Mouse (Mus musculus) midbrain, embryonic 16.5 days (tissue): Measurements from ENCODE around the gene Mns1. TPM values are rescaled to one million over a fixed set of nuclear protein-coding genes. Genes with fewer than 3 reads are reported as not detected.

Experiments used
- ATAC-seq: fragments of 200-750 bp; cut with Nextera tagmentation; 2 replicates; pipeline ENCODE4 v1.8.0; 2017; ENCODE audit warnings: moderate TSS enrichment
- H3K27ac ChIP-seq: fragments of 300-500 bp; sonication (generic); 2 replicates; pipeline ENCODE4 v1.5.1; 2014; ENCODE audit warnings: mild to moderate bottlenecking, low read length, mixed read lengths
- H3K27me3 ChIP-seq: fragments of 300-500 bp; sonication (generic); 2 replicates; pipeline ENCODE4 v1.6.1; 2014; ENCODE audit warnings: low read depth, low read length, mixed read lengths; ENCODE audit not compliant: control insufficient read depth, insufficient read depth
- H3K36me3 ChIP-seq: fragments of 300-500 bp; sonication (generic); 2 replicates; pipeline ENCODE4 v1.6.1; 2014; ENCODE audit warnings: mild to moderate bottlenecking, low read length, moderate library complexity, mixed read lengths; ENCODE audit not compliant: control insufficient read depth, insufficient read depth
- H3K4me1 ChIP-seq: fragments of 300-500 bp; sonication (generic); 2 replicates; pipeline ENCODE4 v1.6.1; 2014; ENCODE audit warnings: mild to moderate bottlenecking, low read length, mixed read lengths; ENCODE audit not compliant: control insufficient read depth, insufficient read depth
- H3K4me2 ChIP-seq: fragments of 300-500 bp; sonication (generic); 2 replicates; pipeline ENCODE4 v1.6.1; 2014; ENCODE audit warnings: mild to moderate bottlenecking, low read length, mixed read lengths
- H3K4me3 ChIP-seq: fragments of 300-500 bp; sonication (generic); 2 replicates; pipeline ENCODE4 v1.5.1; 2014; ENCODE audit warnings: low read depth, mild to moderate bottlenecking, low read length, moderate library complexity, mixed read lengths
- H3K9ac ChIP-seq: fragments of 300-500 bp; sonication (generic); 2 replicates; pipeline ENCODE4 v1.6.1; 2014; ENCODE audit warnings: low read depth, low read length, mixed read lengths
- H3K9me3 ChIP-seq: fragments of 300-500 bp; sonication (generic); replicated peaks from 2 replicates; pipeline ENCODE4 v1.6.1; 2014; ENCODE audit warnings: mild to moderate bottlenecking, low read length, mixed read lengths; ENCODE audit not compliant: control insufficient read depth, poor library complexity, severe bottlenecking
- WGBS: fragments of 180-500 bp; shearing (Covaris S2); extraction: QIAGEN DNeasy Blood & Tissue Kit; methylation state at CpG from one replicate; pipeline ENCODE4 v1.1.7; 2014; 5-methylcytosine and 5-hydroxymethylcytosine counted together
- polyA plus RNA-seq: library from polyadenylated mRNA; unstranded; fragments of >200 nt; fragmentation: Nextera tagmentation; extraction: Ambion mirVana; gene quantifications from 2 replicates; pipeline ENCODE4 v1.2.1, GENCODE M21; 2015

Gene Mns1
- polyA plus RNA-seq, 1 experiment from 2014 or later, result 6.3 TPM

DNA sequence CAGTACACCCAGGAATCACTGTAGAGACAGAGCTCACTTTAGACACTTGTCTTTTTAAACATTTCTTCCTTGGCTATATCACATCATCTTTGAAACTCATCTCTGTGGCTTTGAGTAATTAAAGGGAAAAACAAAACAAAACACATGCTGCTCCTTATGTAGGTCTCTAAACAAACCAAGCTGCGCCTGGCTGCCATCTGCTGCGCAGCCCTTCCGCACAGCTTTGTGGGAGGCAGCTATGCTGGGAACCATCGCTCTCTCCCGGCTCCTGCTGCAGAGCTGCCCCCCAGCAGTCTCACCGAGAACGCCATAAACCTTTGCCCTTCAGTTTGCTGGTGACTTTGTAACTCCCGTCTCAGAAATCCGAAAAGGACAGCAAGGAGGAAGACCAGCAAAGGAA is 37.7 kb downstream of the Mns1 start:
- H3K4me2 ChIP-seq, result no peak overlapping the region
- H3K4me3 ChIP-seq, result no peak overlapping the region
- ATAC-seq, result no peak
- H3K27me3 ChIP-seq, result no peaks in the 10 kb centered on the region
- peaks cover 16% of the 10 kb centered on the region for H3K36me3 ChIP-seq
- no peak overlapping the region for H3K27ac ChIP-seq
- no peaks in the 10 kb centered on the region for H3K4me1 ChIP-seq
- H3K9ac ChIP-seq, result no peak overlapping the region
- H3K9me3 ChIP-seq, result no peaks in the 10 kb centered on the region
- 90% methylated on average over 9 of the region's 9 CpGs for WGBS

DNA sequence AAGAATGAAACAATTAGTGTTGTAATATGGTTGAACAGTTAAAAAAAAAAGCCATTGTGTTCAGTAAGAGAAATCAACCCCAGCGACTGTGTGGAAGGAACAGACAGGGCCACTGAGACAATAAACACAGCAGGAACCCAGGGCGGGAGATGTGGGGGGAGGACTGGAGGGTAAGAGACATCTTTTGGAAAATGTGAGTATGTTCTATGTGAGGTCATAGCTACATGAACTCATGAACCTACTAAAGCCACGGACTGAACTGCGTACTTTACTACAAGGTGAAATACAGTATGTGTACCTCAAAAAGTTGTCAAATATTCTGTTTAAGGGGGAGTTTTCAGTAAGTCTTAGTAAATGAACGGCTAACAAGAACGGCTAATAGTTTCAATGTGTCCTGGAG is 39.5 kb downstream of the Mns1 start:
- WGBS, result 79% methylated on average over 6 of the region's 6 CpGs

DNA sequence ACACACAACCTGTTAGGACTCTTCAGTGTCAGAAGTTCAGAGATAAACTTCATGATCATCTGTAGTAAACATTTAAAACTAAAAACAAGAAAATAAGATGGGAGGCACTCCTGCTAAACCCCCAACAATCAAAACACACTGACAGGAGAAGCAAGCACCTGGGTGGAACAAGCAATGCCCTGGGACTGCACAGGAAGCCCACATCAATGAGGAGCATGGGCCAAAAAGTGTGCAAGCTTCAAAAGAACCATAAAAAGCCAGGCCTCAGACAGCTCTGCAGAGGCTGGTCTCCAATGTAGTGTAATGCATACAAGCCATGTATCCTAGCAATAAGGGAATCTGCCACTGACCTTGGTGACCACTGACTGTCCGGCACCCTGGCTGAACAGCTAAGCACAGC is 41.5 kb downstream of the Mns1 start:
- no peak overlapping the region for H3K9ac ChIP-seq
- ATAC-seq, result no peak
- H3K27ac ChIP-seq, result no peak overlapping the region
- peaks cover 12% of the 10 kb centered on the region; the same call in 1 of the 2 replicates for H3K36me3 ChIP-seq
- H3K4me1 ChIP-seq, result no peaks in the 10 kb centered on the region
- 75% methylated on average over 1 of the region's 1 CpGs for WGBS
- H3K27me3 ChIP-seq, result no peaks in the 10 kb centered on the region
- no peak overlapping the region for H3K4me2 ChIP-seq
- H3K9me3 ChIP-seq, result no peaks in the 10 kb centered on the region
- H3K4me3 ChIP-seq, result no peak overlapping the region

More for the DNA sequence above, 39.5 kb downstream of the Mns1 start:
- Histone ChIP-seq H3K27ac (no peak overlapping the region), H3K9ac (no peak overlapping the region), H3K36me3 (peaks cover 18% of the 10 kb centered on the region), H3K4me2 (no peak overlapping the region), H3K4me1 (no peaks in the 10 kb centered on the region), H3K27me3 (no peaks in the 10 kb centered on the region), H3K4me3 (no peak overlapping the region), H3K9me3 (no peaks in the 10 kb centered on the region)
- no peak for ATAC-seq

DNA sequence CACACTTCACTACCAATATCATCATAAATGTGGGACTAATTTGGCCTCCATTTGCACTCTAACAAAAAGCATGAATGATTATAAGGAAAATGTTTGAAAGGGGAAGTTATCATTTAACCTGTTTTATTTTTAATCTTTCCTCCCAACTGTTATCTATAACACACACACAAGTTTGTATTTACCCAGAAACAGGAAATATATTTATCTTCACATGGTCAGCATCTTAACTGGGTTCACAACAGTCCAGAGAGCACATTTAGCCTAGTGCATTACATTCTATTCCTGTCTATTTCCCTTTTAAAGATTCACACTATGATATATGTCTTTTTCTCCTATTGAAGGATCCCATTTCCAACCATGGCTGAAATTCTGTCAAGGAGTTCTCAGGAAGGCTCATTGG is 50.7 kb downstream of the Mns1 start:
- ATAC-seq, result no peak
- H3K27me3 ChIP-seq, result no peaks in the 10 kb centered on the region

DNA sequence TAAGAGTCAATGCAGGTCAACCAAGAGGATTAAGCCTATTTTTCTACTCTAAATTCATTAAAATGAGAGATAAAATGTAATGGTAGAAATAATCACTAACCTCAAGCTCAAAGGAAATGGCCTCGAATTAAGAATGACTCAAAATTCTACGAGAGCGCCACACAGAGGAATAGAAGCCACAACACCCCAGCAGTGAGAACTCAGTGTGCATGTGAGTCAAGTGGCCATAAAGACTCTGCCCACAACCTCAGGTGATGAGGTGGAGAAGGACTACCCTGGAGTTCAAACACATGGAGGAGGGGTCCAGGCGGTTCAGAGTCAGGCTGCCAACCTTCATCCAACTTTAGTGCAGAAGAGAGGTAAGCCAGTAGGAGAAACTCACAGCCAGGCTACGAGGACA is 51.3 kb downstream of the Mns1 start:
- H3K9ac ChIP-seq, result no peak overlapping the region
- no peak overlapping the region for H3K4me2 ChIP-seq
- WGBS, result 97% methylated on average over 5 of the region's 5 CpGs
- H3K4me1 ChIP-seq, result peaks cover 5% of the 10 kb centered on the region
- no peaks in the 10 kb centered on the region for H3K36me3 ChIP-seq
- ATAC-seq, result no peak
- no peaks in the 10 kb centered on the region for H3K9me3 ChIP-seq
- H3K27me3 ChIP-seq, result no peaks in the 10 kb centered on the region
- no peak overlapping the region for H3K4me3 ChIP-seq
- no peak overlapping the region for H3K27ac ChIP-seq

More for the DNA sequence above, 50.7 kb downstream of the Mns1 start:
- Histone ChIP-seq H3K9me3 (no peaks in the 10 kb centered on the region), H3K27ac (no peak overlapping the region), H3K4me2 (no peak overlapping the region), H3K9ac (no peak overlapping the region), H3K36me3 (no peaks in the 10 kb centered on the region), H3K4me1 (peaks cover 5% of the 10 kb centered on the region), H3K4me3 (no peak overlapping the region)

DNA sequence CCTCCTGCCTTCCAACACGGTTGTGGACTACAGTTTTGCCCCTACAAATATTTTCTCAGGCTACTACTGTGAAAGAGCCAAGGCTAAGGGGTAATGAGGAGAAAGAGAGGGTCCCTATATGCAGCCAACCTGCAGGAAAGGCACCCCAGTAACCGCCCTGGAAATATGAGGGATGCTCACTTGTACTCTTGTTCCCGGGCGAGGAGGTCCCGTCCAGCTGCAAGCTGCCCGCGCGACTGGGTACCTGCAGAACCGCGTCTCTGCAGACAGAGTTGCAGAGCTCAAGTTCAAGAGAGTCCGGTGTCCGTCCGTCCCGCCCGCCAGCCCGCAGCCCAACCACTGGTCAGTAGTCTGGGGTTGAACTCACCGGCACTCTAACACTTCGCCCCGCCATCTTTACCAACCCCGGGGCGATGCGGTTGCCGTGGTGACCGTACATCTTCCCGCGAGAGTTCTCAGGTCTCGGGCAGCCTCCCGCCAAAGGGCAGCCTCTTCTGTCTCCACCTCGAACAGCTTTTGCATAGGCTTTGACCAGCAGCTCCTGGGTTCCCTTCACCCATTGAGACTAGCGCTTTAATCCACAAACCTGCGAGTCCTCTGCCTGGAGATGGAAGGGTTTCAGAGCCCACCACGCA is 53.9 kb downstream of the Mns1 start:
- Histone ChIP-seq H3K4me2 (peak overlapping the region; percentile 70), H3K36me3 (no peaks in the 10 kb centered on the region), H3K27ac (peak overlapping the region; percentile 91), H3K9me3 (no peaks in the 10 kb centered on the region), H3K4me1 (peaks cover 5% of the 10 kb centered on the region), H3K9ac (peak overlapping the region; percentile 78), H3K27me3 (no peaks in the 10 kb centered on the region), H3K4me3 (peak overlapping the region; percentile 77)
- under 1% methylated on average over 32 of the region's 32 CpGs for WGBS
- peak; percentile 98 for ATAC-seq

DNA sequence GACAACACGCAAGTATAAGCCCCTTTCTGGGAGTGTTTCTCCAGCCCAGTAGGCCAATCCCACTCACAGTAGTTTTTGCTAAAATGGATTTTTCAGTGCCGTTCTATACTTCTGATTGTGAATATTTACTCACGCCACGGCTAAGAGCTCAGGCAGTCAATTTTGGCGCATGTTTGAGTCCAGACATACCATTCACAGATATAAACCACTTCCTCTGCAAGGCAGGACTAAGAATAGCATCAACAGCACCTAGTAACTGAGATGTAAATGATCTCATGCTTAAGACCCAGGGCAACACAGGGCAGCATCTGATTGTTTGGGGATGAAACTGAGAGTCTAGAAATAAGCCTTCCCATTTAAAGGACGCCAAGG is 54.4 kb downstream of the Mns1 start, which contains the start of gene Tex9:
Gene Tex9, minus strand, starts transcription at position 19 of the 372 bp plus-strand sequence.
- WGBS, result 3% methylated on average over 6 of the region's 6 CpGs
- H3K4me2 ChIP-seq, result peak within 1 kb of the TSS; percentile 70
- H3K9ac ChIP-seq, result peak within 1 kb of the TSS; percentile 78
- no peaks in the 10 kb centered on the region for H3K27me3 ChIP-seq
- peak; percentile 74 for ATAC-seq
- H3K36me3 ChIP-seq, result no peaks in the 10 kb centered on the region
- peak within 1 kb of the TSS; percentile 77 for H3K4me3 ChIP-seq
- peak within 1 kb of the TSS; percentile 91 for H3K27ac ChIP-seq
- H3K9me3 ChIP-seq, result no peaks in the 10 kb centered on the region
- H3K4me1 ChIP-seq, result peaks cover 5% of the 10 kb centered on the region

DNA sequence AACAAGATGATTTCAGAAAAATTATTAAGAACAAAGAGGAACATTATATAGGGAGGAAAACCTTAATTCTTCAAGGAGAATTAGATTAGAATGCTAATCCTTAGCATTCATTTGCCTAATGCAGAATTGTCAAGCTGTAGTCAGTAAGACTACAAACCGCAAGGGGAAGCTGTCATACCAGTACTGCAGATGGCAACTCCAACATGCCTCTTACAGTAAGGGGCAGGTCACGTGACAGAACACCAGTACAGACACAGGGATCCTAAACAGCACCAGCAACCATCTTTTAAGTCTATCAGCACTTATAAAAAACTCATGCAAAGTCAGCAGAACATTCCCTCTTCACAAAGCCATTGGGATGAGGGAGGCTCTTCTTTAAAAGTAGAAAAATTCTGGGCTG is 55.7 kb downstream of the Mns1 start:
- H3K36me3 ChIP-seq, result no peaks in the 10 kb centered on the region
- H3K27me3 ChIP-seq, result no peaks in the 10 kb centered on the region
- no peak overlapping the region for H3K27ac ChIP-seq
- no peak overlapping the region for H3K9ac ChIP-seq
- H3K4me2 ChIP-seq, result no peak overlapping the region
- H3K9me3 ChIP-seq, result no peaks in the 10 kb centered on the region
- no peak for ATAC-seq
- WGBS, result 83% methylated on average over 2 of the region's 2 CpGs
- H3K4me3 ChIP-seq, result no peak overlapping the region
- peaks cover 5% of the 10 kb centered on the region for H3K4me1 ChIP-seq

DNA sequence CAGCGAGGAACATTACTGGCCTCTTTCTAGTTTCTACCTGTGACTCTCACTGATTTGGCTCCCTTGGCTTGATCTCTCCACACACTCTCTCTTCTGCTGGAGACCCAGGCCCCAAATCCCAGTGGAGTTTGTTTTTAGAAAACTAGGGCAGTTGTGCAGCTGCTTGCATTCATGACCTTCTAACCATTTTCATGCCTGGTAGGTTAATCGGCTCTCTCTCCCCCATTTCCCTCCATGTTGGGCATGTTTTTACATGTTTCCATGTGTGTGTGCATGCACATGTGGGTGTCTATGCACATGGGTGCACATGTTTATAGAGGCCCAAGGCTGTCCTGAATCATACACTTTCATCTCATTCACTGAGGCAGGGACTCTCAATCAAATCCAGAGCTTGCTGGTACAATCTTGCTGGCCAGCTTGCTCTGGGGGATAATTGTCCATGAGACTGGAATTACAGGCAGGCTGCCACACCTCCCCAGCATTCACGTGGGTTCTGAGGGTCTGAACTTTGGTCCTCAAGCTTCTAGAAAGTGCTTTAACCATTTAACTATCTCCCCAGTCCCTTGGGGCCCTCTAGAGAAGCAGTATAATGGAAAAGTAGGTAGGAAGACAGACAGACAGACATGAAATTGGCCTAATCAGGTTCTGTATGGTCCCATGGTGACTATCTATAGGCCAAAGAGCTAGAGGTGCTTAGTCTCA is 56.3 kb downstream of the Mns1 start:
- no peak overlapping the region for H3K27ac ChIP-seq
- no peak overlapping the region for H3K4me2 ChIP-seq
- WGBS, result 87% methylated on average over 3 of the region's 3 CpGs
- no peaks in the 10 kb centered on the region for H3K27me3 ChIP-seq
- no peaks in the 10 kb centered on the region for H3K9me3 ChIP-seq
- ATAC-seq, result no peak
- H3K4me1 ChIP-seq, result peaks cover 5% of the 10 kb centered on the region
- no peaks in the 10 kb centered on the region for H3K36me3 ChIP-seq
- no peak overlapping the region for H3K9ac ChIP-seq
- no peak overlapping the region for H3K4me3 ChIP-seq
